Mouse (Mus musculus) CD4-positive helper T cell, adult 2 months (primary cell): ENCODE data around the gene Gpr1.
A peak's percentile ranks its signal among the peaks of the same experiment; 100 is the strongest.
"Not testable (repeated sequence)": the region's sequence is repeated elsewhere in the genome, so short reads cannot be mapped to it uniquely, and the experiment has no call there.

Experiments
- DNase-seq: peaks from one replicate; pipeline ENCODE4 v3.0.0-alpha.2; 2012; ENCODE audit warnings: low read depth, missing footprints, low spot score

Gpr1 gene

DNA sequence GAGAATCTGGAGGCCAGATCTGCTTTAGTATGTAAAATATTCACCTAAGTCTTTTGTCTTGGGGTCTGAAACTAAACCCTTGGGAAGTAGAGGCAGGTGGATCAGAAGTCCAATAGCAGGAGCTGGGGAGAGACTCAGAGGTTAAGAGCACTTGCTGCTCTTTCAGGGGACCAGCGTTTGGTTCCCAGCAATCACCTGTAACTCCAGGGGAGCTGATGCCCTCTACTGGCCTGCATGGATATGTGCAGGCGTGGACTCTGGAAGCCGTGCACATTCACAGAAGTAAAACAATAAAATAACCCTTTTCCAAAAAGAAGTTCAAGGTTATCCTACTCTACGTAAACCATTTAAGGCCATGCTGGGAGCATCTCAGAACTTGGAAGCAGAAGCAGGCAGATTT lies 4.9 kb upstream of the Gpr1 start:
- DNase-seq = no peak

DNA sequence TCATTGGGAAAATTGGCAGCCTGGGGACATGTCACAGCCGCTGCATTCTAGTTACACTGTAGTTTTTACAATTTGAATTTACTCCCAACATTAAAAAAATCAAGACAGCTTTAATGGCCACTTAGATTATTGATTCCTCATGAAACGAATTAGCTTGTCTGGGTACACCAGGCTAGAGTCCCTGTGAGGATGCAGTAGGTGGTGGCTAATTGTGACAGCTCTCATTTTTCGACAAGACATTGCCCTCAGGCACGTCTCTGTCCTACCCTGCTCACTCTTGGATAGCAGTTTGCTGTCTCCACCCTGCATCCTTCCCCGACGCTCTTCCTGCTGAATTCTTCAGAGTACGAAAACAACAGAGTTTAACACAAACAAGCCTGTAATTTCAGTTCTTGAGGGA lies 288 bp upstream of the Gpr1 start:
- no peak for DNase-seq

DNA sequence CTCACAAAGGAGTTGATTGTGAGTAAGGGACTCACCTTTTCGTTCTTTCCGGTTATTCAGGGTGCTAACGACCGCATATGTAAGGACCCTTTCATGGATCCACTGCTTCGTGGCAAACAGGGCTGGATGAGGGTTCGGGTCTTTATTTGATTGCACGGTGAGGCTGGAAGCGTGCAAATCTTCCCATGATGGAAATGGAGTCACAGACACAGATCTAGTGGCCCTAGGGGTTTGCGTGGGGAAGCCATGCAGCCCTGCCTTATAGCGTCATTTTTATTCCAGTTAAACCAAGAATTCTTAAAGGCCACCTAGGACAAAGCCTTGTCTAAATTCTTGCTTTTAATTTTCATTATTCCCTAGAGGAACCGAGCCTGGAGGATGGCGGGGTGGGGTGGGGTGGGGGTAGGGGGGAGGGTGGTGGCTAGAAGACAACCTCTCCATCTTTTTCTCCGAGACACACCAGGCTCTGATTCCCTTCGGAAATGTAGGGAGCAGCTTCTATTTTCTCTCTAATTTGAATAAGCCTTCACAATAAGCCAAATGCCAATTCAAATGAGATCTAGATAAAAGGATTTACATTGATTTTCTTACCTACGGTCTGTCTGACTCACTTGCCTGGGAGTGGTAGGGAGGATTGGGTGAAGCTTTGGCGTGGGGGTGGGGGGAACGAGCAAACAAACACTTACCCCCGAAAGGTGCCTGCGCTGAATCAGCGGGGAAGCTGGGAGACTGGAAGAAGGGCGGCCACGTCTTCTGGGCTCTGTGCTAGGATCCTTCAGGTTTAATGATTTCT lies 669 bp downstream of the Gpr1 start:
- DNase-seq = no peak

DNA sequence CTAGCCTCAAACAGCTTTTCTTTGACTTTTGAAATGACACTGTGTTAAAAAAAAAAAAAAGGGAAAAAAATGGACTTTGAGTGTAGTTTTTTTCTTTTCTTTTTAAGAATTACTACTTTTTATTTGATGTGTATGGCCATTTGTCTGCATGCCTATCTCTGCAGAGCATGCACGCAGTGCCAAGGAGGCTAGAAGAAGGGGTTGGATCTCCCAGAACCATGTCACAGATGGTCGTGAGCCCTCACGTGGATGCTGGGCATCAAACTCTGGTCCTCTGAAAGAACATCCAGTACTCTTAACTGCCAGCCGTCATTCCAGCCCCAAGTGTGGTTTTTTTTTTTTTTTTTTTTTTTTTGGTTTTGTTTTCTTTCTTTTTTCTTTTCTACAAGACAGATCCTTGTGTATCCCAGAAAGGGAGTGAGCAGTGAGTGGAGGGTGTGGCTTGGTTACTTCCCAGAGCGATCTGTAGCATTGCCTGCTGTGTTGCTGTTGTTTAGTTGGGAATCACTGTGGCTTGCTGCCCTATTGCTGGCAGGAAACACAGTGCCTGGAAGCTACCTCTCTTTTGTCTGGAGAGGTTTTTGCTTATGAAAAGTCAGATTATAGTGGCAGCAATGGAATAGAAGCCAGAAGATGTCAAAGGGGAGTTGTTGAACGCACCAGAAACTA lies 4.3 kb downstream of the Gpr1 start:
- DNase-seq = no peak

DNA sequence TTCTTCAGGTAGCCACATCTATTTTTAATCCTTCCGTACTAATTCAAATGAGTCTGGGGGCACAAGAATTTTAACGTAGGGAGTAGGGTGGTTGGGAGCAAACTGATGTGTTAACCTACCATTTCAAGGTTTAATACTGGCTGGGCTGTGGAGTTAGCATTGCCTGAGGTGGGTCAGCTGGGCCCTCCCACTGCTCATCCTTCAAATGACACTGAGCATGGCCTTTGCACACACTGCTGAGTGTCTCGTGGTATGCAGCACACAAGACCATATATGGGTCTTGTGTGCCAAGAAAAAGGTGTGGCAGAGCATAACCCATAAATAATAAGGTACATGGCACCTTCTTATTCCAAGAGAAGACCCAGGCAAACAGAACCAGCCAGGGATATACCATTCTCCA lies 6.7 kb downstream of the Gpr1 start:
- no peak for DNase-seq

DNA sequence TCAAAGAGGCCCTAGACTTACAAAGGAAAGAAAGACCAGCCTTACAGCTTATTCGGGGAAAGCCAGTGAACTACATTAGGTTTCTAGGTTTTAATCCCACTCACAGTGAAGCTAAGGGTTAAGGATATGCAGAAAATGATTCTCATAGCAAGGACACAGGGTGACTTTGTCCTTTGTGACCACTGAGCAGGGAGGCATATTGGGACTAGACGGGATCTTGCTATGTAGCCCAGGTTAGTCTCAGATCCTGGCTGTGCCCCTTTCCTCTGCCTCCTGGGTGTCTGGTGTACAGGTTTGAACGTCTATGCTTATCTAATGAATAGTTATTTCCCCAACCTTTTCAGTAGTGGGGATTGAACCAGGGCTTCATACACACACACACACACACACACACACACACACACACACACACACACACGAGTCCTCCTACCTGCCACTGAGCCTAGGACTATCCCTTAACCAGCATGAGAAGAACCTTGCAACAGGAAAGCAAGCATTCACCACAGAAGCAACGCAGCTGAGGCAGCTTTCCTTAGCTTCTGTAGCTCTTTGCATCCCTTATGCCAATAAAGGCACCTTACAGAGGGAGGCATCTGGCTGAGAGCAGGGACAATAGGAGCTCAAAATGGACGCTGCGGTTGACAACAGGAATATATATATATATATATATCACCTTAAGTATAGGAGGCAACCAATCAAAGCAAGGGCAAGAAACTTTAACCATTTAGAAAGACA lies 9.5 kb downstream of the Gpr1 start:
- no peak for DNase-seq

DNA sequence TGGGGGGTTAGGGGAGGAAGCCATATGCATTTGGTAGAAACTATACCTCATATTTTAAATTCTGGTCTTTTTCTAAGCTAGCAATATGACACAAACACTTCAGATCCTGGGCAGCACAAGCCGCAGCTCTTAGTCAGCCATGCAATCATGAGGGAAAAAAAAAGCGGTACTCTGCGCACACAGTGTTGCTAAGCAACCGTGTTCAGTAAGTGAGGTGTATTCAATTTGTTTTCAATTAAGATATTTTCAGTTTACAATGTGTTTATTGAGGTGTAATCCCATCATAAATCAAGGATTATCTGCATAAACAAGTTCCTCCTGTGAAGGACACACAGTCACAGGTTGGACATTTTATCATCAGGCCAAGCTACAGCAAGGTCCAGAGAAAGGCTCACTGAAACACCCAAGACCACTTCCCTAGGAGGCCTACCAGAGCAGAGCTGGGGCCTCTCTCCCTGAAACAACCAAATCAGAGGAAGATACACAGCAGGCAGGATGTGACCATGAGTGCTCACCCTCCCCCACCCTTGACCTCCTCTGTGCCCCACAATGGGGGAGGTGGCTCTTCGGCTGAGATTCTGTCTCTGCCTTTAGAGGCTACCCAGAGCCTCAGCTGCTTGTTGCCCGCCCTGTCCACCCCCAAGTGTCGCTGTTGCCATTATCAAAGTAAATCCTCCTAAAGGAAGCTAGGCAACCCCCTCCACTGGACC lies 10.2 kb downstream of the Gpr1 start:
- no peak for DNase-seq

DNA sequence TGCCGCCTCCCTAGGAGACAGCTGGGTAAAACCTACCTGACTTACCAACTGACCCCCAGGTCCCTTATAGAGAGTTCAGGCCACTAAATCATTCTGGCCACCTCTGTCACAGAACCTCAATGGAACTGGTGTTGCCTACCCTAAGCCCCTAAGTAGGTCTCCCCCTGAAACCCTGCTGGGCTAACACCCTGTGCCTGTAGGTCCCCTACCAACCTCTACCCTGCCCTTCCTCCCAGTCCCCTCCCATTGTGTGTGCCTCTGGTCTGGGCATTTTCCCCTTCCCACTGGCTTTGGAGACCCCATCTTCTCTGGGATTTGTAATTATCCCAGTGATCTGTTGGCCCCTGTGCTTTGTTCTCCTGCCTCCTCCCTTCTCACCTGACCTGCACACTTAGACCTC lies 10.9 kb downstream of the Gpr1 start:
- DNase-seq = no peak

DNA sequence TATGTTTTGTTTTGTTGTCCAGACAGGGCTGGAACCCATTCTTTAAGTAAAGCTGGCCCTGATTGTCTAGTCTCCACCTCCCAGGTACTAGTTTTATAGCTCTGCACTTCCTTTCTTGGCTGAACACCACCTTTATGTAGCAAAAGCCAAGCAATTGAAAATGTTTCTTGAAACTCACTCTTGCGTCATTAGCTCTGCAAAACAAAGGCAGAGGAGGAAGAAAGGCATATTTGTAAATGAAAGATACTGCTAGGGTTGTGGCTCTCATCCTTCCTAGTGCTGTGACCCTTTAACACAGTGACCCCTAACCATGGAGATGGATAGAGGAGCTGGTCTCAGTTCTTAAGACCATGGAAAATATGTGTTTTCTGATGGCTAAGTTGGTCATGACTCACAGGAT lies 12.7 kb downstream of the Gpr1 start:
- no peak for DNase-seq

DNA sequence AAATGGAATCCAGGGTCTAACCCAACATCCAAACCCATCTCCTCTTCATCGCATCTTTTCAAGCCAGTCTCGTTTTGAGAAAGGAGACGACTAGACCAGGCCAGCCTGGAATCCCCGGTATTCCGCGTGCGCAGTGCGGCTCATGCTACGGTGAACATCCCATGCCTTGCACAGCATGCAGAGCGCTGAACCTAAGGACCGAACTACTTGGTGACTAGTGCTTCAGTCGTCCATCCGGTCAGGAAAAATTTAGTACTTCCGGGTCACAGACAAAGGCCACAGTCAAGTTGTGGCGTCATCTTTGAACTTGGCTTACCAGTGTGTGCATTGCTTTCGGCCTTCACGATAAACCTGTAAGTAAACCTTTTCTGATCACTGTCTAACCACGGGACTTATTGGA lies 14.0 kb downstream of the Gpr1 start:
- no peak for DNase-seq

DNA sequence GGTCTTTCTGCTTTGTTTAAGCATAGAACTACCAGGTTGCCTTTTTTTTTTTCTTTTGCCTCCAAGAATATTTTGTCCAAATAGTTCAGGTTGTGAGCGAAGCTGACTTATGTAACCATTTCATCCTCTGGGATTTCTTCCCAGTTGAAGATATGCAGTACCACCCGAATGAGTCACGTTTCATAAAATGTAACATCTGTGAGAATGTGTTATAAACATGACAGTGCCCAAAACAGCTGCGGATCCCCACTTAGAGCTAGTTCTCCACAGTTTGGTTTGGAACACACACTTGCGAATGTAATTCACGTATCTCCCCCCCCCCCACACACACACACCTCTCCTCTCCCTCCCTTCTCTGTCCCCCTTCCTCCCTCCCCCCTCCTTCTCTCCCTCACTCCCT lies 15.0 kb downstream of the Gpr1 start:
- DNase-seq = no peak

DNA sequence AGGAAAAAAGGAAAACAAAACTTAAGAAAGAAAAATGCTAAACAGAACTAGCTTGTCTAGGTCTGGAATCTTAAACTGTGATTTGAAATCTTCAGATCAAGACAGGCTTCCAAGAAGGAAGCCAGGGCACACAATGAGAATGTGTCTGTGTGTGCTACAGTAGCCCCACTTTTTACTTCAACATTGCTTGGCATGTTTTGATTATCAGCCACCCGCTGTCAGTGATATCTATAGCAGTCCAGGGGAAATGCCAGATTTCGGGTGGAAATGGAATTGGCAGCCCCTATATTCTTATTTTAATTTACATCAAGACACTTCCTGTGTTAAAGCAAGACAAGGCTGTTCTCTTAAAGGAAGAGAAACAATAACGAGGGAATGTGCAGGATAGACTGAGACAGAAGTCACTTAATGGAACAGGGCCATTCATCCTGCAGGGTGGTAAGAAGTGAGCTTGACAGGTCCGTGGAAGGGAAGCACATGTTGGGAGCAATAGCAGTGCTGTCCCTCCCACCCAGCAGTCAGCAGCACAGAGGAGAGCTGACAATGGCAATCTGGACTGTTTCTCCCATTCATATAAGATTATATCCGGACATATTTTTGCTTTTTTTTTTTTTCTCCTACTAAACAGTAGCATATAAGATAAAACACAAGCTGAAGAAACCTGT lies 18.4 kb downstream of the Gpr1 start:
- no peak for DNase-seq

DNA sequence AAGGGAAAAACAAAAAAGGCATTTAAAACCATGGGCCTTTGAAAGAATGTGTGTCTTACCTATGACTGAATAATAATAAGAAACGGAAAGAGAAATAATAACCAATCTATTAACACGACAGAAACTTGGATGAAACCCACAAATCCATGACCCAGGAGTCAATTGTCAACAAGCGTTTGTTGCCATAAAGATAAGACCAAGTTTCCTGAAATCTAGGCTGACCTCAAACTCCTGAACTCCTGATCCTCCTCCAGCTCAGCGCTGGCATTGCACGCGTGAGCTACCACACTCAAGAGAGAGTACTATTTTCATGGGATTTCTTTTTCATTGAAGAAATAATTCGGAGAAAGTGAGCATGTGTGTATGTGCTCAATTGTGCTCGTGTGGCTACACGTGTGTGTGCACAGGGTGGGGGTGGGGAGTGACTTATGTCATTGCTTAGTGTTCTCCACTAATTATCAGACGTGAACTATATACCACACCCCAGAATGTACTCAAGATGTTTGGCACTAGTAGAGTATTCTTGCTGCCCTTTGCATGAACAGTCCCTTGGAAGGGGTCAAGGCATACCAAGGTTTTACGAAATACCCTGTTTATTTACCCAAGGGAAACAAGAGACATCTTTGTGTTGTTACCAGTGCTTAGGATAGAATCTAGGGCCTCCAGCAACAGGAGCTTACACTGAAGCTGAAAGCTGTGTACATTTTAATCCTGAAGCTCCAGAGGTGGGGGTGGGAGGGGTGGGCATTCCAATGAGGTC lies 21.9 kb downstream of the Gpr1 start:
- no peak for DNase-seq

DNA sequence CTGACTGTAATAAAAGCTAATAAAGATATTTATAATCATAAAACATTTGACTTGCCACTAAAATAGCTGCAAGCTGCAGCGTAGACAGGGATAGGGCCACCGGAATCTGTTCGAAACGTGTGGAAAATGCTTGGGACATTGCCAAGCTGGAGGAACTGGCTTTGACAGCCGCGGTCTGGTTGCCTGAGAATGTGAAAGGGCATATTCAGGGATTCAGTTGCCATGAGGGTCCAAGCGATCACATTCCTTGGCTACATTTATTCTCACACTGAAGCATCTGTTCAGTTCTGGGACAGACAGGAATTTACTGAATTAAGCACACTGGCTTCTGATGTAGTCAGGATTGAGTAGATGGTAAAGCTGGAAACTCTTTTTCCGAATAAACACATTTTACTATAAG lies 23.5 kb downstream of the Gpr1 start:
- DNase-seq = no peak

DNA sequence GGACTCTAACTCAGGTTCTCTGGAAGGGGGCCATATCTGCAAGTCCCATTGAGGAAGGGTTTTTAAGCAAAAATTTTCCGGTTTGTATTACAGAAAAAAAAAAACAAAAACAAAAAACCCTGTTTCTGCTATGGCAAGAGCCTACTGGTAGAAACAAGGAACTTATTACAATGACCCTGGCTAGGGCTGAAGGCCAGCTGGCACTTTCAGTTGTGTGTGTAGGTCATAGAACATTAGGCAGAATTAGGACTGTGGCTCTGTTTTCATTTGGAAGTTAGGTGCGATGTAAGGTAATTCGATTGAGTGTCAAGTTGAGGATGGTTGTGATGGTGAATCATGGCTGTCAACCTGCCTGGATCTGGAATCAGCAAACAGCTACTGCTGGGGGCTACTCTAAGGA lies 25.8 kb downstream of the Gpr1 start:
- DNase-seq = no peak

DNA sequence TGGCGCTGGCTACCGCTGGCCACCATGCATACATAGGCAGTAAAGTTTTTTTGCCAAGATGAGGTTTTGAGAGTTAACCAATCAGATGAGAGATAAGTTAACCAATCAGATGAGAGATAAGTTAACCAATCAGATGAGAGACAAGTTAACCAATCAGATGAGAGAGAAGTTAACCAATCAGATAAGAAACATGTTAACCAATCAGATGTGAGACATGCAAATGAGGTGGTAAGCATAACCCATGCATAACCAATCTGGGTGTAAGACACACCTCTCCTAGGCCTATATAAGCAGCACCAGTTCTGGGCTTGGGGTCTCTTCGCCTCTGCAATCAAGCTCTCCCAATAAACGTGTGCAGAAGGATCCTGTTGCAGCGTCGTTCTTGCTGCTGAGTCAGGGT lies 28.9 kb downstream of the Gpr1 start:
- DNase-seq = not testable (repeated sequence)

DNA sequence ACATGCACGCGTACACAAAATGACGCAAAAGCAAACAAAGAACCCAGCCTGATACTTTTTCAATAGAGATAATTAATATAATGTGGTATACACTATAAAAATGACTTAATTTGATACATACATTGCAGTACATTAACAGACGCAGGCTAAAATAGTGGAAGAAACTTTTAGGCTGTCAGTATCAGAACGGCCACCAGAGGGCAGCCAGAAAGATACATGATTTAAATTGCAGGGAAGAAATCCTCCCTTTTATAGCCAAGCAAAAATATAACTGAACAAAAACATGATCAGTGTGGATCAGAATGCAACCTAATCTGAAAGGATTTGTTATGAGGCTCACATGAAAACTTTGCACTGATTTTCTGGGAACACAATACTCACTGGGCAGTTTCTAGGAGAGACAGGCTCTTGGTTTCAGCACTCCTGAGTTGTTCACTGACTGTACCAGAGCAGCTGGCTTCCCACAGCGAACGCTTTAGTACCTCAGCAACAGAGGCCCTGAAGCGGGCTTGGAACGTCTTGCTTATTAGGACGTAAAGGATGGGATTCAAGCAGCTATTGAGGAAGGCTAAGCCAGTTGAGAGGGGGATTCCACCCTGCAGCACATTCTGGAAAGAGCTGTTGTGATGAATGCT lies 31.6 kb downstream of the Gpr1 start:
- DNase-seq = peak; percentile 54

DNA sequence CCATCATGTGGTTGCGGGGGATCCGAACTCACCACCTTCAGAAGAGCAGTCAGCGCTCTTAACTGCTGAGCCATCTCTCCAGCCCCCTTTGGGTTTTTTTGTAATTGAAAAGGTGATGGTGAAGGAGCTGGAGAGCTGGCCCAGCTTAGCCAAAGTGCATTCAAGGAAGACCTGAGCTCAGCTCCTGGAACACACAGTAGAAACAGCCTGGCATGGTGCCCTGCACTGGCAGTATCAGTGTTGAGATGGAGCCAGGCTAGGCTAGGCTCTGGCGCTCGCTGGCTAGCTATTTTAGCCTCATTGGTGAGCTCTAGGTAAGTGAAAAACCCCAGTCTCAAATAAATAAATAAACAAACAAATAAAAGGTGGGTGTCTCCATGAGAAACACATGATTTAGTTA lies 32.1 kb downstream of the Gpr1 start:
- DNase-seq = no peak

DNA sequence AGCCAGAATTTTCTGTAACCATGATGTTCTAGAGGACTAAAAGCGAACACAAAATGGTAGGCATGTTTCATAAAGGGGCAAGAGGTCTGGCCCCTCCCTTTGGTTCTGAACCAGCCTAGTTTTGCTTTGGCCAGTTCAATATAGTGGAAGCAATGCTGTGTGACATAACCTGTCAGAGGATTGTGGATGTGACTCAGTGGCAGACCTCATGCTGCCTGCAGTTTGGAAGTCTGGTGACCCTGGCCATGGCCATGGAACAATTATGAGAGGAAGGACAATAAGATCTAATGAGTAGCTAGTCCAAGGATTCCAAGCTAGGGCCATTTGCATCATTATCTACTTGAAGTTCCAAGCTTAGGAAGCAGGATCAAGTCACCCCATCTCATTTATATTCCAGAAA lies 32.9 kb downstream of the Gpr1 start:
- no peak for DNase-seq

DNA sequence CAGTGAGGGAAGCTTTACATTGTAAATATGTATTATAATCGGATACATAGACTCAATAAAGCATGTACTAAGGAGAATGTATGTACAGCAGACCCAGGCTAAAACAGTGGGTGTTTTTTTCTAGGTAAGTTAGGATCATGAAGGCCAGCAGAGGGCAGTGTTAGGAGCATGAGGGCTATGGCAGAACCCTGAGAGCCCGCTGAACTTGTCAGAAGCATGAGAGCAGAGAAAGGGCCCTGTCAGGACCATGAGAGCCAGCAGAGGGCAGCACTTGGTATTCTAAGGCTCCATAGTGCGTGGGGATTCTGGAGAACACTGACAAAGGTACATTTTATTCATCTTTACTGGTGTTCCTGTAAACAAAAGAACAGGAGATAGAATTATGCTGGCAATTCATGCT lies 33.3 kb downstream of the Gpr1 start:
- peak; percentile 95 for DNase-seq
